Mouse (Mus musculus) neural tube, embryonic 13.5 days (tissue): ENCODE measurements around the gene Gria2. TPM values are rescaled to one million over a fixed set of nuclear protein-coding genes. Genes with fewer than 3 reads are reported as not detected.

ENCODE experiments used
- ATAC-seq: fragments of 200-750 bp; cut with Nextera tagmentation; 2 replicates; pipeline ENCODE4 v1.8.0; 2017; ENCODE audit warnings: low read depth, mild to moderate bottlenecking, moderate TSS enrichment, moderate library complexity
- H3K27ac ChIP-seq: fragments of 300-500 bp; sonication (generic); replicated peaks from 2 replicates; pipeline ENCODE4 v1.5.1; 2015; ENCODE audit warnings: moderate library complexity, mild to moderate bottlenecking, inconsistent platforms
- H3K27me3 ChIP-seq: fragments of 300-500 bp; sonication (generic); 2 replicates; pipeline ENCODE4 v1.6.1; 2015; ENCODE audit warnings: mild to moderate bottlenecking, inconsistent platforms
- H3K36me3 ChIP-seq: fragments of 300-500 bp; sonication (generic); 2 replicates; pipeline ENCODE4 v1.6.1; 2015; ENCODE audit warnings: mild to moderate bottlenecking, inconsistent platforms
- H3K4me1 ChIP-seq: fragments of 300-500 bp; sonication (generic); replicated peaks from 2 replicates; pipeline ENCODE4 v1.6.1; 2015; ENCODE audit warnings: inconsistent platforms
- H3K4me2 ChIP-seq: fragments of 300-500 bp; sonication (generic); 2 replicates; pipeline ENCODE4 v1.6.1; 2015; ENCODE audit warnings: inconsistent platforms, mild to moderate bottlenecking, moderate library complexity
- H3K4me3 ChIP-seq: fragments of 300-500 bp; sonication (generic); 2 replicates; pipeline ENCODE4 v1.5.1; 2015; ENCODE audit warnings: mild to moderate bottlenecking, inconsistent platforms
- H3K9ac ChIP-seq: fragments of 300-500 bp; sonication (generic); 2 replicates; pipeline ENCODE4 v1.6.1; 2015; ENCODE audit warnings: moderate library complexity, mild to moderate bottlenecking, inconsistent platforms
- H3K9me3 ChIP-seq: fragments of 300-500 bp; sonication (generic); 2 replicates; pipeline ENCODE4 v1.6.1; 2016; ENCODE audit warnings: inconsistent platforms
- WGBS: fragments of 180-500 bp; shearing (Covaris S2); methylation state at CpG from one replicate; pipeline ENCODE4 v1.1.7; 2015; 5-methylcytosine and 5-hydroxymethylcytosine counted together
- microRNA-seq: library from miRNA; unstranded; fragments of <30 nt; microRNA quantifications from one replicate; pipeline ENCODE4, GENCODE M21; 2016
- polyA plus RNA-seq: library from polyadenylated mRNA; unstranded; fragments of >200 nt; fragmentation: Nextera tagmentation; extraction: Ambion mirVana; gene quantifications from 2 replicates; pipeline ENCODE4 v1.2.1, GENCODE M21; 2015

Gene Gria2
- polyA plus RNA-seq, 1 experiment from 2014 or later: 89.1 TPM

DNA sequence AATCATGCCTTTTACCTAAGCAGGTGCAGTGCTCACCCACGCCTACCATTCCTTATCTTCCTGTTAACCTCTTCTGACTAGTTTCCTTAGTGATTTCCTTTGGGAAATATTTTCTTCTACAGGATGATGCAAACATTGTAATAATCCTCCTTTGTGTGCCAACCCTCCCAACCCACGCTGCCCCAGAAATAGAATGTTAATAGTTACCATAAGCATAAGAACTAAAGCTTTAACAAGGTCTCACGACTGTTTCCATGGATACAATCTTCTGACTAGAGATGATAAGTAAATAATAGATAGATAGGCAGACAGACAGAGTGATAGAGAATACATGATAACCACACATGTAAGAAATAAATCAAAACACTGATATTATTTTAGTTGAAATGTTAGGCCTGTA lies 140.8 kb downstream of the Gria2 start:
- Histone ChIP-seq H3K4me2 (no peak overlapping the region), H3K4me3 (no peak overlapping the region), H3K4me1 (no peaks in the 10 kb centered on the region), H3K36me3 (no peaks in the 10 kb centered on the region), H3K9ac (no peak overlapping the region), H3K9me3 (no peaks in the 10 kb centered on the region), H3K27ac (no peak overlapping the region), H3K27me3 (no peaks in the 10 kb centered on the region)
- ATAC-seq: no peak
- 83% methylated on average over 3 of the region's 3 CpGs for WGBS

- H3K9ac ChIP-seq: no peak overlapping the region
- no peaks in the 10 kb centered on the region for H3K27me3 ChIP-seq
- H3K27ac ChIP-seq: no peak overlapping the region
- no peak overlapping the region for H3K4me3 ChIP-seq
- H3K36me3 ChIP-seq: no peaks in the 10 kb centered on the region
- no peak overlapping the region for H3K4me2 ChIP-seq
- no peaks in the 10 kb centered on the region for H3K4me1 ChIP-seq
- WGBS: 64% methylated on average over 5 of the region's 5 CpGs
- no peak for ATAC-seq
- H3K9me3 ChIP-seq: no peaks in the 10 kb centered on the region
Measured at GRCm38 (mm10) chr3:80652213-80652612, 150.4 kb downstream of the Gria2 start.

Small RNA genes lying within 50 kb of the gene (microRNA-seq; reads per million reads assigned to microRNA genes)
- not detected for gene Gm25749

Other genes with a start within 250 kb of the Gria2 start
- 22.7 and 23.5 TPM in 2 replicates for gene Glrb, start 110.8 kb upstream of the Gria2 start, polyA plus RNA-seq
- 4.1 and 5.4 TPM in 2 replicates for gene Pdgfc, start 233.6 kb upstream of the Gria2 start, polyA plus RNA-seq